Mouse (Mus musculus) MEL (cell line): ENCODE results near the gene Il2ra.

Experiments
- GABPA ChIP-seq: IDR thresholded peaks from 2 replicates; pipeline ENCODE4 v1.6.1; 2012; ENCODE audit warnings: low read depth, mild to moderate bottlenecking, inconsistent platforms, low read length, improper control_type of control experiment, moderate library complexity
- POLR2A ChIP-seq, 2 experiments: IDR thresholded peaks; 2 replicates each; pipeline ENCODE4 v1.6.1; 2011 to 2012; ENCODE audit warnings: low read length in 2 of 2, mild to moderate bottlenecking in 2 of 2, control low read depth in 1 of 2, improper control_type of control experiment in 1 of 2, low read depth in 1 of 2, moderate library complexity in 1 of 2; ENCODE audit not compliant: control insufficient read depth in 1 of 2, insufficient read depth in 1 of 2, poor library complexity in 1 of 2
- TAL1 ChIP-seq: IDR thresholded peaks from 2 replicates; pipeline ENCODE4 v1.6.1; 2012; ENCODE audit warnings: mild to moderate bottlenecking, inconsistent platforms, low read length, moderate library complexity, mixed read lengths

- no peak for TF ChIP-seq TAL1
- no peak for TF ChIP-seq GABPA
- no peak for TF ChIP-seq POLR2A (IDR thresholded peaks at IDR 0.05; ENCODE audit: control insufficient read depth in 1 of 2, insufficient read depth in 1 of 2, low read depth in 1 of 2, low read length in 2 of 2, poor library complexity in 1 of 2)
Measured at GRCm38 (mm10) chr2:11652780-11653179, 10.2 kb downstream of the Il2ra start.
